Mouse (Mus musculus) intestine, embryonic 15.5 days (tissue): Measurements from ENCODE around the gene Cep135. TPM values are rescaled to one million over a fixed set of nuclear protein-coding genes. Genes with fewer than 3 reads are reported as not detected.
A peak's percentile ranks its signal among the peaks of the same experiment; 100 is the strongest.

Experiments used
- ATAC-seq: fragments of 200-750 bp; cut with Nextera tagmentation; 2 replicates; pipeline ENCODE4 v1.8.0; 2017; ENCODE audit warnings: moderate TSS enrichment, moderate library complexity
- H3K27ac ChIP-seq: fragments of 300-500 bp; sonication (generic); 2 replicates; pipeline ENCODE4 v1.5.1; 2015; ENCODE audit warnings: mild to moderate bottlenecking, inconsistent platforms
- H3K27me3 ChIP-seq: fragments of 300-500 bp; sonication (generic); replicated peaks from 2 replicates; pipeline ENCODE4 v1.6.1; 2015; ENCODE audit warnings: inconsistent platforms
- H3K36me3 ChIP-seq: fragments of 300-500 bp; sonication (generic); 2 replicates; pipeline ENCODE4 v1.6.1; 2015; ENCODE audit warnings: inconsistent platforms
- H3K4me1 ChIP-seq: fragments of 300-500 bp; sonication (generic); replicated peaks from 2 replicates; pipeline ENCODE4 v1.6.1; 2015; ENCODE audit warnings: inconsistent platforms
- H3K4me2 ChIP-seq: fragments of 300-500 bp; sonication (generic); replicated peaks from 2 replicates; pipeline ENCODE4 v1.6.1; 2015; ENCODE audit warnings: mild to moderate bottlenecking, inconsistent platforms
- H3K4me3 ChIP-seq: fragments of 300-500 bp; sonication (generic); replicated peaks from 2 replicates; pipeline ENCODE4 v1.5.1; 2015; ENCODE audit warnings: inconsistent platforms
- H3K9ac ChIP-seq: fragments of 300-500 bp; sonication (generic); 2 replicates; pipeline ENCODE4 v1.6.1; 2015; ENCODE audit warnings: inconsistent platforms
- H3K9me3 ChIP-seq: fragments of 300-500 bp; sonication (generic); 2 replicates; pipeline ENCODE4 v1.6.1; 2016; ENCODE audit warnings: inconsistent platforms
- WGBS: fragments of 180-500 bp; shearing (Covaris S2); methylation state at CpG from one replicate; pipeline ENCODE4 v1.1.7; 2015; 5-methylcytosine and 5-hydroxymethylcytosine counted together
- polyA plus RNA-seq: library from polyadenylated mRNA; unstranded; fragments of >200 nt; fragmentation: Nextera tagmentation; extraction: Ambion mirVana; gene quantifications from 2 replicates; pipeline ENCODE4 v1.2.1, GENCODE M21; 2015

Gene Cep135
- polyA plus RNA-seq, 1 experiment from 2014 or later: 6.6 TPM

DNA sequence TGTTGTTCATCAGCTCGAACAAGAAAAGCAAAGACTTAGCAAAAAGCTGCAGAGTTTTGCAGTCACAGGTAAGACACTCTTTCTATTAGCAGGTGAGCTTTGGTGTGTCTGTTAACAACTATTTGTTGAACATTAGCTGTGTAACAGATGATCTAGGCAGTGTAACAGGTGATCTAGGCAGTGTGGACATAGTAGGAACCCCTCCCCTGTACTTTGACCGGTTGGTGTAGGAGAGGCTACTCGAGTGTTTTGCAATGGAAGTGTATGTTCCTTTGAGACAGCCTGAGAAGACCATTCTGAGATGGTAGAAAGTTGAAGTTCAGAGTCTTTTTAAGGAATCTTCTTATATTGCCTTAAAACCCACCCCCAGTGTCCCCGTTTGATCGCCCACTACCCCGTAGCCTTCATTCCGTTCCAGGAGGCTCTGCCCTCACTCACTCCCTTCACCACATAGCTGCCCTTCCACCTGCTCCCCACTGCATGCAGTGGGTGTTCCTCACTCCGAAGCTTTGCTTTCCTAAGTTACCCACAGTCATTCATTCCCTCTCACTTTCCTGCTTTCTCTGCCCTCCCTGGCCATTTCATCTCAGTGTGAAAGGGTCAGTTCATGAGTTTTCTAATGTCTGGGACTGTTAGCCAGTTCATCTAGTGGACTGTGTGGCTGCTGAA, 21.3 kb downstream of the Cep135 start:
- Histone ChIP-seq H3K4me2 (no peak overlapping the region), H3K9me3 (no peaks in the 10 kb centered on the region), H3K27ac (0 out of 2 replicates have a peak overlapping the region, but pooled peaks have one; percentile 32), H3K9ac (no peak overlapping the region), H3K4me3 (no peak overlapping the region), H3K27me3 (no peaks in the 10 kb centered on the region), H3K4me1 (no peaks in the 10 kb centered on the region), H3K36me3 (peaks cover 15% of the 10 kb centered on the region)
- WGBS: 78% methylated on average over 8 of the region's 8 CpGs
- ATAC-seq: peak; percentile 97

DNA sequence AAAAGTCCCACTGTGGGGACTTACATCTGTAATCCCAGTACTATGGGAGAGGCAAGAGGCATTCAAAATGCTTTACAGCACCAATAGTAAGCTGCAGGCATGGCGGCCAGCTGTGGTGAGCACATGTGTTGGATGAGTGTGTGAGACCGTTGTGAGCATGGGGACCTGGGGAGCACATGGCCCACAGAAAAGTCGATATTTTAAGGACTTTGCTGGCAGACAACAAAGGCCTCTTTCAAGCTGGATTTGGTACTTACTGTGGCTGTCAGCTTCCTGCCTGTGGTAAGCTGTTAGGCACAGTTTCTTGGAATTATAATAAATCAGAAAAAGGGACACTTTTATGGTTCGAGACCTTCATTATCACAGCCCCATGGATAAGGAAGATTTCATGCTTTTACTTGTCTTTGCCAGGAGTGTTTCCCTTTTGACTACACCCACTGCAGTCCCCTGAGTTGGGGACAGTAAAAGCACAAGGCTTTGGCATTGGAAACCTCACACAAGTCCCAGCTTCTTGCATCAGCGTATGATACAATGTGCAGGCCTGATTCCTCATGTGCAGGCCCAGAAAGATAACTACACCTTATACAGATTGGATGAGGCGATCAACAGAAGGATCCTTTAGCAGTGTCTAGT, 24.5 kb downstream of the Cep135 start:
- H3K9me3 ChIP-seq: no peaks in the 10 kb centered on the region
- H3K9ac ChIP-seq: no peak overlapping the region
- H3K4me2 ChIP-seq: no peak overlapping the region
- no peaks in the 10 kb centered on the region for H3K4me1 ChIP-seq
- H3K4me3 ChIP-seq: no peak overlapping the region
- no peaks in the 10 kb centered on the region for H3K27me3 ChIP-seq
- peaks cover 15% of the 10 kb centered on the region for H3K36me3 ChIP-seq
- WGBS: 71% methylated on average over 6 of the region's 6 CpGs
- ATAC-seq: no peak
- no peak overlapping the region for H3K27ac ChIP-seq

DNA sequence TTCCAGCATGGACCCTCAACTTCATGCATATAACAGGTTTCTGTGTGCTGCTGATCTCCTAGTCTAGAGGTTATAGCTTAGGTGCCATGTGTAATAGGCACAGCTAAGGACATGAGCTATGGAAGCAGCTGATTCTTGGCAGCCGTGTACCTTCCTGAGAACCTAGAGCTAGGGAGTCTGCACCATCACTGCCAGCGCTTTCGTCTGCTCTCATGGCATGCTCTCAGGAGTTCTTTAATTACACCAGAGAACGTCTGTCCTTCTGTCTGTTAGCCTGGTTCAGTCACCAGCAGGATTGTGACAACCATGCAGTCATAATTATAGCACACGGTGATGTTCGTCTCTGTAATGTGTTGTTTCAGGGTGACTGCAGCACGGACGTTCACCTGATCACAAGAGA, 26.8 kb downstream of the Cep135 start:
- Histone ChIP-seq H3K27me3 (no peaks in the 10 kb centered on the region), H3K9me3 (no peaks in the 10 kb centered on the region), H3K36me3 (peaks cover 24% of the 10 kb centered on the region), H3K4me2 (no peak overlapping the region), H3K4me3 (no peak overlapping the region), H3K27ac (no peak overlapping the region), H3K4me1 (no peaks in the 10 kb centered on the region), H3K9ac (no peak overlapping the region)
- WGBS: 93% methylated on average over 8 of the region's 8 CpGs
- ATAC-seq: no peak

DNA sequence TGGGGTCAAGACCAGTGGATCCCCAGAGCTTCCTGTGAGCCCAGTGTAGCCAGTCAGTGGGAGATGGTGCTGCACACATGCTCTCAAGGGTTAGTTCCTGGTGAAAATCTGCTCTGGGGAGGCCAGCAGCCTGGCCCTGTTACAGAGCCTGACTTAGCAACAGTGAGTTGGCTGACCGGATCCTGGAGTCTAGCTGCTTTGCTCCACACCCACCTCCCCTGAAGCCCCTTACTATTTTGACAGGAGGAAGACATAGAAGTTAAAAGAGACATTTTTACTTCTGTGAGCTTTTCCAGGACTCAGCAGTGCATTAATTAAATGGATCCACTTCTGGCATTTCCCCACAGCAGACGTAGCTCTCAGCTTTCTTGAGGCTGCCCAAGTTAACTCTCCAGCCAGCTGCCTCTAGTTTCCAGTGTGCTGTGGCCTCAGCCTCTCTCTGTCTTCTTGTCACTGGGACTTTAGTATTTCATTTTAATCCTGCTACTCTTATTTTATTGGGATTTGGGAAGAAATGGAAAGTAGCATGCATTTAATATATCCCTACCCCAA, 27.8 kb downstream of the Cep135 start:
- 74% methylated on average over 2 of the region's 2 CpGs for WGBS
- Histone ChIP-seq H3K4me2 (no peak overlapping the region), H3K36me3 (peaks cover 24% of the 10 kb centered on the region), H3K27ac (no peak overlapping the region), H3K9ac (no peak overlapping the region), H3K4me1 (no peaks in the 10 kb centered on the region), H3K27me3 (no peaks in the 10 kb centered on the region), H3K9me3 (no peaks in the 10 kb centered on the region), H3K4me3 (no peak overlapping the region)
- ATAC-seq: no peak

DNA sequence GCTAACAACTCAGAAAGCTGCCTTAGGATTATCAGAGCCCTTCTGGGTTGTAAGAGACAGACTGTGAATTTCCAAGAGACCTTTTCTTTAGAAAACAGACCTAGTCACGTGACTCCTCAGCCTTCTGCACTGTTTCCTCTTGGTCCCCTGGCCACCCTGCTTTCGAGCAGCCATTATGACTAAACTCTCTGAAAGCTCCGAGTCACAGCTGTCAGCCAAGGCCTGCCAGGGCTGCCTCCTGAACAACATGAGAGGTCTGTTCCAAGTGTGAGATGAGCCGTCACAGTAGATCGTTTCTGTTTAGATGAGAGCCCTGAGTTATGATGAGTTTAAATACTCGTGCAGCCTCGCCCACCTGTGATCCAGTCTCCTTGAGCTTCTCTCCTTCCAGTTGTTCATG, 30.3 kb downstream of the Cep135 start:
- Histone ChIP-seq H3K36me3 (peaks cover 20% of the 10 kb centered on the region), H3K27me3 (no peaks in the 10 kb centered on the region), H3K4me3 (no peak overlapping the region), H3K9ac (no peak overlapping the region), H3K4me2 (no peak overlapping the region), H3K4me1 (no peaks in the 10 kb centered on the region), H3K27ac (no peak overlapping the region), H3K9me3 (no peaks in the 10 kb centered on the region)
- 62% methylated on average over 7 of the region's 7 CpGs for WGBS
- ATAC-seq: no peak

DNA sequence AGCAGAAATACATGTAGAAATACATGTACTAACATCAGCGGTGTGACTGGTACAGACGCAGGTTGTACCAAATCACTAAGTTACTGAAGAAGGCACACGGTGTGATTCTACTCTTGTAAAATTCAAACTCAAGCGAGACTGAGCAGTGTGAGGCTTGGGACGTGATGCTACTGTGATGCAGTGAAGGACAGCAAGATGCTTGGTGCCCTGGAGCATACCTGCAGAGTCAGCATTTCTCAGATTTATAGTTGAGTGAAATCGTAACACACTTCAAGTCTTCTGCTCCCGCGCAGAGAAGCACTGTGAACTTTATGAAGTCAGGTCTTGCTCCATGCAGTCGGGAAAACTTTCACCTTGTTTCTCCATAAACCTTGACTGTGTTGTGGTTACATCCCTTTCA, 35.3 kb downstream of the Cep135 start:
- Histone ChIP-seq H3K27me3 (no peaks in the 10 kb centered on the region), H3K4me1 (no peaks in the 10 kb centered on the region), H3K4me3 (no peak overlapping the region), H3K9me3 (no peaks in the 10 kb centered on the region), H3K27ac (no peak overlapping the region), H3K4me2 (no peak overlapping the region), H3K9ac (no peak overlapping the region), H3K36me3 (peaks cover 12% of the 10 kb centered on the region; the same call in 1 of the 2 replicates)
- WGBS: 94% methylated on average over 9 of the region's 9 CpGs
- no peak for ATAC-seq

DNA sequence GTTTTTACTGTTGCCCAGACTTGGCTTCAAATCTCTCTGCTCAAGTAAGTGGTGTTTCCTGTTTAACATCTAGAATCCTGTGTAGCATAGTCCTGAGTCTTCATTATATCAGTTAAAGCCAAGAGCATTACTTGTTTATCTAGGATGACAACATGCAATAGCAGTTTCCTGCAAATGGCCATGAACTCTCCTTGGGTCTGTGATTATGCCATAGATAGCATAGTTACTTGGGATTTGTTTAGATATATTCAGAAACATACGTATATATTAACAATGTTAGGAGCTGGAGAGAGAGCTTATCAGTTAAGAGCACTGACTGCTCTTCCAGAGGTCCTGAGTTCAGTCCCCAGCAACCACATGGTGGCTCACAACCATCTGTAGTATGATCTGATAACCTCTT, 39.3 kb downstream of the Cep135 start:
- H3K36me3 ChIP-seq: peaks cover 4% of the 10 kb centered on the region; the same call in 1 of the 2 replicates

DNA sequence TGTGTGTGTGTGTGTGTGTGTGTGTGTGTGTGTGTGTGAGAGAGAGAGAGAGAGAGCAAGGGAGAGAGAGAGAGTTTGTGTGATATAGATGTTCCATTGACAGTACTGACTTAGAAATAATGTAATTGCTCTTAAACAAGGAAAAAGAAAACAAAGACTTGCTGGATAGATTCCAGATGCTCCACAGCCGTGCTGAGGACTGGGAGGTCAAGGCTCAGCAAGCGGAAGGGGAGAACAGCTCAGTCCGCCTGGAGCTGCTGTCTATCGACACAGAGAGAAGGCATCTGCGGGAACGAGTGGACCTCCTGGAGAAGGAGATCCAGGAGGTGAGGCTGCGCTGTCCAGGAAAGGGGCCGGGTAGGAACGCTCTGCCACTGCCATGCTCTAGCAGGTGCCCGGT, 45.5 kb downstream of the Cep135 start:
- no peaks in the 10 kb centered on the region for H3K9me3 ChIP-seq
- no peak overlapping the region for H3K4me2 ChIP-seq
- H3K9ac ChIP-seq: no peak overlapping the region
- ATAC-seq: no peak
- 61% methylated on average over 10 of the region's 10 CpGs for WGBS
- no peak overlapping the region for H3K27ac ChIP-seq
- no peaks in the 10 kb centered on the region for H3K27me3 ChIP-seq
- no peaks in the 10 kb centered on the region for H3K4me1 ChIP-seq
- H3K36me3 ChIP-seq: peaks cover 9% of the 10 kb centered on the region
- no peak overlapping the region for H3K4me3 ChIP-seq

More for the DNA sequence above, 39.3 kb downstream of the Cep135 start:
- Histone ChIP-seq H3K27me3 (no peaks in the 10 kb centered on the region), H3K9ac (no peak overlapping the region), H3K4me2 (no peak overlapping the region), H3K4me3 (no peak overlapping the region), H3K27ac (no peak overlapping the region), H3K9me3 (no peaks in the 10 kb centered on the region), H3K4me1 (no peaks in the 10 kb centered on the region)
- no peak for ATAC-seq
- WGBS: 62% methylated on average over 1 of the region's 1 CpGs

DNA sequence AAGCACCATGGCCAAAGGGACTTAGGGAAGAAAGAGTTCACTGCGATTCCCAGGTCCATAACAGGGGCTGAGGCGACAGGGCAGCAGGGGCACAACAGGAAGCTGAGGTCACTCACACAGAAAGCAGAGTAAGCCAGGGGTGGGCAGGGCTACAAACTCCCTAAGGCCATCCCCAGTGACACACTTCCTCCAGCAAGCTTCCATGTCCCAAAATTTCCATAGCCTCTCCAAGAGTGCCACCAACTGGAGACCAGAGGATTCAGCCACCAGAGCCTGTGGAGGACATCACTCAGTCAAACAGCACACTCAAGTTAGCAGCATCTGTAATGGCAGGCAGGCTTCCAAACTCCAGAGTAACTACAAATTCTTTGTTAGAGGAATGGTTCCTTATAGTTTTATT, 47.1 kb downstream of the Cep135 start:
- peaks cover 11% of the 10 kb centered on the region for H3K36me3 ChIP-seq

DNA sequence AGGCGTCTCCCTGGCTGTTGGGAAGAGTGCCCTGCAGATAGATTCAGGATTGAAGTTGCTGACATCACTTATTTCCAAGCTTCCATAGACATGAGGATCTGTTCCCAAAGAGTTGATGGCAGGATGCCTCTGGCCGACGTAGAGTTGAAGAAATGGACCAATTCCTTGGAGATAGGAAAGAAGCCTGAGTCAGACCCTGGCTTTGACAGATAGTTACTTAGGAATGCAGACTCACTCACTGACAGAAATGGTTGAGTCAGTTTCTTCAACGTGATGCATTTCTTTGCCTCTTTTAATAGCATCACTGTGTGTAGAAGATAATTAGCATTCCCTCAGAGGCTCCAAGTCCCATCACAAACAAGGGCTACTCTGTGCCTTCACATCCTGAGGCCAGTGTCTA, 53.6 kb downstream of the Cep135 start:
- no peaks in the 10 kb centered on the region for H3K27me3 ChIP-seq
- 90% methylated on average over 4 of the region's 4 CpGs for WGBS
- 0 out of 2 replicates have a peak, but pooled peaks cover 12% of the 10 kb centered on the region for H3K36me3 ChIP-seq
- no peak overlapping the region for H3K27ac ChIP-seq
- H3K9ac ChIP-seq: no peak overlapping the region
- no peak overlapping the region for H3K4me3 ChIP-seq
- no peaks in the 10 kb centered on the region for H3K9me3 ChIP-seq
- no peak for ATAC-seq
- no peak overlapping the region for H3K4me2 ChIP-seq
- no peaks in the 10 kb centered on the region for H3K4me1 ChIP-seq

More for the DNA sequence above, 47.1 kb downstream of the Cep135 start:
- Histone ChIP-seq H3K4me1 (no peaks in the 10 kb centered on the region), H3K4me2 (no peak overlapping the region), H3K27ac (no peak overlapping the region), H3K9me3 (no peaks in the 10 kb centered on the region), H3K27me3 (no peaks in the 10 kb centered on the region), H3K9ac (no peak overlapping the region), H3K4me3 (no peak overlapping the region)
- 80% methylated on average over 2 of the region's 2 CpGs for WGBS
- ATAC-seq: no peak

DNA sequence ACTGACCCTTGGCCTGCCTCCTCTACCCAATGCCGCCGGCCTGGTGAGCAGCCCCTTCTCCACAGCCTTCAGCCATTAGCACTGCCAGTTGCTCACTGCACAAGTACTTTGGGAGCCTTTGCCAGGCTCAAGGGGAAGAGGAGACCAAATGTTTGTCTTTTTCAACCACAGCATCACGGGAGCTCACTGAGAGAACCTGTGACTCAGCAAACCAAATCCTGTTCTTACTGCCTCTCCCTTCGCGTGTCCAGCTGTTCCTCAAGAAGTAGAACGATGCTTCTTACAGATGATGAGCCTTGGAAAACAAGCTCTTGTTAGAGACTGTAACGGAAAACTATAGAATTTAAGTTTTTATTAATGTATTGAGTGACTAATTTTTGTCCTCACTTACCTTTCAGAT, 55.7 kb downstream of the Cep135 start:
- H3K36me3 ChIP-seq: 0 out of 2 replicates have a peak, but pooled peaks cover 7% of the 10 kb centered on the region
- no peaks in the 10 kb centered on the region for H3K27me3 ChIP-seq
- ATAC-seq: no peak
- no peak overlapping the region for H3K4me3 ChIP-seq
- H3K4me1 ChIP-seq: no peaks in the 10 kb centered on the region
- H3K27ac ChIP-seq: no peak overlapping the region
- H3K4me2 ChIP-seq: no peak overlapping the region
- 89% methylated on average over 7 of the region's 7 CpGs for WGBS
- H3K9me3 ChIP-seq: no peaks in the 10 kb centered on the region
- H3K9ac ChIP-seq: no peak overlapping the region

DNA sequence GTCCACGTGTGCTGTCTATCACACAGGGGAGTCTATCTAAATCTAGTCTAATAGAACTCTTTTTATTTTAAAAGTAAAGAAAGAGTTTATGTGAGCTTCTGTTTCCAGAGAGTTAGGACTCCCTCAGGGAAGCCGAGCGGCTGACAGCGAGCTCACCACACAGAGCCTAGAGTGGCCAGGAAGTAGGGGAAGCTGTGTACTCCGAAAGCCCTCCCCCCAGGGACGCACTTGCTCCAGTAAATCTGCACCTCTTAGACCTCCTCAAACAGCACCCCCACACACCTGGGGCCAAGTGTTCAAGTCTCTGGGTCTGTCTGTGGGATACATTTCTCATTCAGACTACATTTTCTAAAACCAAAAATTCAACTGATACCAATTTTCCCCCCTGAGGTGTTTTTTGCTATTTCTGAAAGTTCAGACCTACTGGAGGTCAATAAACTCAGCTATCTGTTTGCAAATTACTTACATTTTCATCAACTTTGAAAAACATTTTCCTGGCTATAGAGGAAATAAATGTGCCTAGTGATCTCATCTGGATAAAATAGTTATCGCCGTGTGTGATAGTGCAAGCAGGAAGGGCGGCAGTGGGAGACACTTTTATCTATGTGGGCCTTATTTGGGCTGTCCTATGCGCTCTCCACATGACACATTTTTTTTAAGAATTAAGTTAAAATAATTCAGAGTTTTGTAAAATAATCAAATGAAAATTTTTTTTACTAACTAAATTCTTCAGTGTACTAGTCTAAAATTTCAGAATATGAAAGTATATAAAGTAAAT, 56.8 kb downstream of the Cep135 start:
- H3K9ac ChIP-seq: no peak overlapping the region
- WGBS: 89% methylated on average over 10 of the region's 10 CpGs
- no peak overlapping the region for H3K27ac ChIP-seq
- no peaks in the 10 kb centered on the region for H3K4me1 ChIP-seq
- ATAC-seq: no peak
- H3K27me3 ChIP-seq: no peaks in the 10 kb centered on the region
- no peak overlapping the region for H3K4me3 ChIP-seq
- no peaks in the 10 kb centered on the region for H3K9me3 ChIP-seq
- no peak overlapping the region for H3K4me2 ChIP-seq
- 0 out of 2 replicates have a peak, but pooled peaks cover 7% of the 10 kb centered on the region for H3K36me3 ChIP-seq
